Mouse (Mus musculus) ES-E14 (cell line): ENCODE measurements at regions not wholly inside any gene's neighbourhood (a gene's known extent, or its start where the extent isn't known, plus 50 kb on each side); places are given as distances from the start of the nearest gene placed in this dataset.

ENCODE experiments used
- CHD2 ChIP-seq: IDR thresholded peaks from 2 replicates; pipeline ENCODE4 v1.6.1; 2014; ENCODE audit warnings: mild to moderate bottlenecking, low read depth, low read length, inconsistent platforms
- MAFK ChIP-seq: IDR thresholded peaks from 2 replicates; pipeline ENCODE4 v1.6.1; 2014; ENCODE audit warnings: mild to moderate bottlenecking, low read depth, low read length, inconsistent platforms; ENCODE audit not compliant: insufficient read depth
- ZC3H11A ChIP-seq: IDR thresholded peaks from 2 replicates; pipeline ENCODE4 v1.6.1; 2012; ENCODE audit warnings: low read depth, mild to moderate bottlenecking, inconsistent platforms, low read length, borderline replicate concordance
- ZNF384 ChIP-seq: IDR thresholded peaks from 2 replicates; pipeline ENCODE4 v1.6.1; 2012; ENCODE audit warnings: low read depth, low read length, inconsistent platforms

GRCm38 (mm10) chr10:97334606-97335150, 144.7 kb upstream of the Dcn start:
- no peak for TF ChIP-seq CHD2
- TF ChIP-seq ZC3H11A, result no peak
- TF ChIP-seq MAFK, result no peak
- TF ChIP-seq ZNF384, result no peak
